13 mouse cellular contexts compared by ENCODE assay signal in the genomic region with DNA sequence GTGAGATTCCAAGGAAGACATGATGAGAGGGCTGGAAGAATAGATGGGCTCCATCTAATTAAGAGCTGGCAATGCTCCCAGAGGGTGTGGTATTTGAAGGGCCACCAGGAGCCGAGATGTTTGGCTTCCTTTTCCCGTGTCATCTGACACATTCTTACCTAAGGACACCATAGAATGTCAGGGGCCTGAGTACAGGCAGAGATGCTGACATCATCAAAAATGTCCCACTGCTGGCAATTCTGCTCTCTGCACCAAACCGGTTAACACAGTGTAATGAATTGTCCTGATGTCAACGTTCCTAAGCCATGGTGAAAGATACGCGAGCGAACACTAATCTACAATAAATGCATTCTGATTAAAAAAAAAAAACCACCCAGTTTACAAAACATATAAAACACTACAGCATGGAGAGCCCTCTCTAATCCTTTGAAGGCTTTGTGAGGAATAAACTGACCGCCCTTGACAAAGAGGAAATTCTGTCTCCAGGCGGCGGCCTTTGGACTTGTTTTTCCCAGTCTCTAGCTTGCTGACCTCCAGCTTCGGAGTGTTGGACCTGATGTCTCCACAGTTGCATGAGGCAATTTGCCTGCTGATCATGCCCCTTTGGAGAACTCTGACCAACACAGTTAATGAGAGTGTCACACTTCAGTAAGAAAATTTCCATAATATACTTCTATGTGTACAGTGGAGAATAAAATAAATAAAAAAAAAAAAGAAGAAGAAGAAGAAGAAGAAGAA.
"Had no signal": no experiment of that assay in that cellular context is flagged by ENCODE, and none has a peak within 500 bp of the region (broad histone marks: within the 10 kb centered on the region; RNA-seq: fewer than 3 reads in every experiment).

No protein-coding gene starts in this region.

- H3K27ac ChIP-seq: limb, embryonic 15.5 days; liver, embryonic 15.5 days; macrophage; midbrain, embryonic 15.5 days; neural tube, embryonic 12.5 days; stomach, postnatal 0 days had no signal

- ATAC-seq: intestine, embryonic 16.5 days; midbrain, embryonic 15.5 days had no signal

- H3K9me3 ChIP-seq: limb, embryonic 15.5 days; liver, embryonic 15.5 days; midbrain, embryonic 15.5 days; neural tube, embryonic 12.5 days had no signal

- H3K4me3 ChIP-seq: limb, embryonic 15.5 days; liver, embryonic 15.5 days; megakaryocyte, embryonic 14.5 days; midbrain, embryonic 15.5 days; neural tube, embryonic 12.5 days had no signal

- H3K36me3 ChIP-seq: limb, embryonic 15.5 days; liver, embryonic 15.5 days; midbrain, embryonic 15.5 days; neural tube, embryonic 12.5 days had no signal

- H3K9ac ChIP-seq: limb, embryonic 15.5 days; liver, embryonic 15.5 days; lung, embryonic 14.5 days; midbrain, embryonic 15.5 days; neural tube, embryonic 12.5 days had no signal

- DNase-seq: layer of hippocampus, postnatal 36 days; lung, embryonic 14.5 days; lung, postnatal 10 days; thymus, postnatal 4 days had no signal

- H3K27me3 ChIP-seq: limb, embryonic 15.5 days; liver, embryonic 15.5 days; megakaryocyte, embryonic 14.5 days; midbrain, embryonic 15.5 days; neural tube, embryonic 12.5 days had no signal

- H3K4me1 ChIP-seq: limb, embryonic 15.5 days; liver, embryonic 15.5 days; megakaryocyte, embryonic 14.5 days; midbrain, embryonic 15.5 days; neural tube, embryonic 12.5 days had no signal

- H3K4me2 ChIP-seq: limb, embryonic 15.5 days; liver, embryonic 15.5 days; lung, embryonic 14.5 days; midbrain, embryonic 11.5 days; midbrain, embryonic 15.5 days; neural tube, embryonic 12.5 days had no signal
